Mouse (Mus musculus): ENCODE measurements around the gene Spef1. TPM values are rescaled to one million over a fixed set of nuclear protein-coding genes. Genes with fewer than 3 reads are reported as not detected.

The Spef1 gene
- total and polyA plus RNA-seq, 3 experiments: 0.75 to 5.6 (median 1.4) TPM

GRCm38 (mm10) chr2:131220030-131220429 is 32.9 kb upstream of the Spef1 start:
- H3K36me3 ChIP-seq (replicated peaks): no peaks in the 10 kb centered on the region
- no peak for ATAC-seq (ENCODE audit: extremely low read depth, insufficient number of reproducible peaks, low FRiP score, poor library complexity, severe bottlenecking)
- H3K4me1 ChIP-seq (ENCODE audit: insufficient read depth, low read depth, low read length): peaks cover 38% of the 10 kb centered on the region
- no peaks in the 10 kb centered on the region for H3K27me3 ChIP-seq (ENCODE audit: insufficient read depth, low read length)
- TF ChIP-seq GATA1 (IDR thresholded peaks at IDR 0.05; ENCODE audit: borderline replicate concordance, low read length) (no peak), CTCF (IDR thresholded peaks at IDR 0.05; ENCODE audit: low read depth, low read length) (no peak), TAL1 (conservative IDR thresholded peaks at IDR 0.05; ENCODE audit: low read depth, low read length) (no peak), GATA2 (IDR thresholded peaks at IDR 0.05; ENCODE audit: borderline replicate concordance, low read depth, low read length) (no peak), POLR2AphosphoS5 (IDR thresholded peaks at IDR 0.05; ENCODE audit: insufficient replicate concordance, low read depth, low read length) (no peak)
- H3K4me3 ChIP-seq (ENCODE audit: low read depth, low read length): no peak overlapping the region
- no peak for DNase-seq (ENCODE audit: low spot score)
- H3K9me3 ChIP-seq (replicated peaks): peaks cover 3% of the 10 kb centered on the region; the same call in 1 of the 2 replicates

DNA sequence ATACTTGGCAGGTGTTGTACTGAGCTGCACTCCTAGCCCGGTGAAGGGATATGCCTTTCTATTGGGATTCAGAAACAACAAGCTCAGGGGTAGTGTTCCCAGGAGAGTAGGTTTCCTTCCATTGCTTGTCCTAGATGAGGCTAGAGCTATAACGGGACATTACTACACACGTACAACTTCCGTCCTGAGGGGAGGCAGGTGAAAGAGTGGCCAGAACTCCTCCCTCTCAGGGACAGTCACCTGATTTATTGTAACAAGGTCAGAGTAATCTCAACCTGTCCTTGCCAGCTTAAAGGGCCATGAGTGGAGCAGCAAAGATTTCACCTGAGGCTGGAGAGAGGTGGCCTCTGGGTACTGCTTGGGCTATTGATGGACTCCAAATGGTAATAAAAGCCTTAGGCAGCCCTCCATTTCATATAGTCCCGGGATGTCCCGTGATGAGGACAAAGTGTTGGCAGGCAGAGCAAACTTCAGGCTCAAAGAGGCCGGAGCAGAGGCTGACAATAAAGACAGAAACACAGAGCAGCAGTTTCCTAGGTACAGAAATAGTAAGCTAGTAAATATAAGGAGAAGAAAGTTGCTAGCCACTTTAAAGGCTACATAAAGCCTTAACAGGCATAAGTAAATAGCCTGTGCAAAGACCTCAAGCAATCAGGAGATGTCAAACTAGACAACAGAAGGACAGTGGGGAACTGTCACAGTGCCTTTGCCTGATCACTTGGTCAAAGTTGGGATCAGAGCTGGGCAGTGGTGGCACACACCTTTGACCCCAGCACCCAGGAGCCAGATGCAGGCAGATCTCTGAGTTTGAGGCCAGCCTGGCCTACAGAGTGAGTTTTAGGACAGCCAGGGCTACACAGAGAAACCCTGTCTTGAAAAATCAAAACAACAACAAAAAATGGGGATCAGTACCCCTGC is 29.1 kb upstream of the Spef1 start:
- TF ChIP-seq GATA2 (IDR thresholded peaks at IDR 0.05; ENCODE audit: borderline replicate concordance, low read depth, low read length) (no peak), CTCF (IDR thresholded peaks at IDR 0.05; ENCODE audit: low read depth, low read length) (no peak), TAL1 (conservative IDR thresholded peaks at IDR 0.05; ENCODE audit: low read depth, low read length) (no peak)
- ATAC-seq (ENCODE audit: extremely low read depth, insufficient number of reproducible peaks, low FRiP score, poor library complexity, severe bottlenecking): no peak

GRCm38 (mm10) chr2:131213773-131214172 is 26.7 kb upstream of the Spef1 start:
- peak; percentile 64 for ATAC-seq (ENCODE audit: extremely low read depth, insufficient number of reproducible peaks, low FRiP score, poor library complexity, severe bottlenecking)
- TF ChIP-seq POLR2AphosphoS5 (IDR thresholded peaks at IDR 0.05; ENCODE audit: insufficient replicate concordance, low read depth, low read length) (no peak), CTCF (IDR thresholded peaks at IDR 0.05; ENCODE audit: low read depth, low read length) (no peak), TAL1 (conservative IDR thresholded peaks at IDR 0.05; ENCODE audit: low read depth, low read length) (peak; percentile 60), GATA2 (IDR thresholded peaks at IDR 0.05; ENCODE audit: borderline replicate concordance, low read depth, low read length) (no peak), GATA1 (IDR thresholded peaks at IDR 0.05; ENCODE audit: borderline replicate concordance, low read length) (no peak)
- peak; percentile 75 for DNase-seq (ENCODE audit: low spot score)
- Histone ChIP-seq H3K36me3 (replicated peaks) (peaks cover 18% of the 10 kb centered on the region), H3K4me3 (ENCODE audit: low read depth, low read length) (peak overlapping the region; percentile 58; the same call in 1 of the 2 replicates), H3K9me3 (replicated peaks) (no peaks in the 10 kb centered on the region), H3K4me1 (ENCODE audit: insufficient read depth, low read depth, low read length) (peaks cover 65% of the 10 kb centered on the region), H3K27me3 (ENCODE audit: insufficient read depth, low read length) (peaks cover 2% of the 10 kb centered on the region; the same call in 1 of the 2 replicates)

More for the DNA sequence above, 29.1 kb upstream of the Spef1 start:
- H3K4me1 ChIP-seq (ENCODE audit: insufficient read depth, low read depth, low read length): peaks cover 46% of the 10 kb centered on the region
- H3K9me3 ChIP-seq (replicated peaks): no peaks in the 10 kb centered on the region
- H3K27me3 ChIP-seq (ENCODE audit: insufficient read depth, low read length): no peaks in the 10 kb centered on the region
- H3K4me3 ChIP-seq (ENCODE audit: low read depth, low read length): no peak overlapping the region
- no peak for DNase-seq (ENCODE audit: low spot score)
- peaks cover 18% of the 10 kb centered on the region for H3K36me3 ChIP-seq (replicated peaks)

DNA sequence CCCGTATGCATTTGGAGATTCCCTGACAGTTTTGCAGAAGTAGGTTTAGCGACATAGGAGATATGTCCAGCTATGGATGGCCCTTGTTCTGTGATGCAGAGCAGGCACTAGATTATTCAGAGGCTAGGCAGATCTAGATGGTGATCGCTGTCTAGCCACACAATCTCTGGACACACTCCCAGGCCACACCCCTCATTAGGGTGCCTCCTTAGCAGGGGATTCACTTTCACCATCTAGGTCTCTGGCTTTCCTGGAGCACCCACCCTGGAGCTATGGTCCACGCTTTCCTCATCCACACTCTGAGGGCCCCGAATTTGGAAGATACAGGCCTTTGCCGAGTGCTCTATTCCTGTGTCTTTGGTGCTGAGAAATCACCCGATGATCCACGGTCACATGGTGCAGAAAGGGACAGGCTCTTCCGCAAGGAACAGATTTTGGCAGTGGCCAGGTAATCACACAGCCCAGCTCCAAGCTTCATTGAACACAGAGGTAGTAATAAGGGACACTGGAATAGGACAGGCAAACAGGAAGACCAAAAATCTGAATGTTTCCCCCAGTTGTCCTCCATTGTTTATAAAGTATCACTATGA is 24.0 kb upstream of the Spef1 start:
- H3K4me3 ChIP-seq (ENCODE audit: low read depth, low read length): peak overlapping the region; percentile 72
- peaks cover 18% of the 10 kb centered on the region for H3K36me3 ChIP-seq (replicated peaks)
- no peak for ATAC-seq (ENCODE audit: extremely low read depth, insufficient number of reproducible peaks, low FRiP score, poor library complexity, severe bottlenecking)
- DNase-seq (ENCODE audit: low spot score): no peak
- TF ChIP-seq CTCF (IDR thresholded peaks at IDR 0.05; ENCODE audit: low read depth, low read length): no peak
- no peak for TF ChIP-seq GATA1 (IDR thresholded peaks at IDR 0.05; ENCODE audit: borderline replicate concordance, low read length)
- no peak for TF ChIP-seq TAL1 (conservative IDR thresholded peaks at IDR 0.05; ENCODE audit: low read depth, low read length)
- no peak for TF ChIP-seq POLR2AphosphoS5 (IDR thresholded peaks at IDR 0.05; ENCODE audit: insufficient replicate concordance, low read depth, low read length)
- no peak for TF ChIP-seq GATA2 (IDR thresholded peaks at IDR 0.05; ENCODE audit: borderline replicate concordance, low read depth, low read length)
- H3K9me3 ChIP-seq (replicated peaks): no peaks in the 10 kb centered on the region
- peaks cover 88% of the 10 kb centered on the region for H3K4me1 ChIP-seq (ENCODE audit: insufficient read depth, low read depth, low read length)
- peaks cover 2% of the 10 kb centered on the region; the same call in 1 of the 2 replicates for H3K27me3 ChIP-seq (ENCODE audit: insufficient read depth, low read length)

GRCm38 (mm10) chr2:131209969-131210792 is 23.1 kb upstream of the Spef1 start:
- ATAC-seq (ENCODE audit: extremely low read depth, insufficient number of reproducible peaks, low FRiP score, poor library complexity, severe bottlenecking): peak; percentile 61
- H3K4me3 ChIP-seq (ENCODE audit: low read depth, low read length): peak overlapping the region; percentile 72
- peaks cover 18% of the 10 kb centered on the region for H3K36me3 ChIP-seq (replicated peaks)
- no peaks in the 10 kb centered on the region for H3K9me3 ChIP-seq (replicated peaks)
- TF ChIP-seq GATA1 (IDR thresholded peaks at IDR 0.05; ENCODE audit: borderline replicate concordance, low read length) (no peak), GATA2 (IDR thresholded peaks at IDR 0.05; ENCODE audit: borderline replicate concordance, low read depth, low read length) (no peak), CTCF (IDR thresholded peaks at IDR 0.05; ENCODE audit: low read depth, low read length) (peak; percentile 93), TAL1 (conservative IDR thresholded peaks at IDR 0.05; ENCODE audit: low read depth, low read length) (no peak)
- H3K27me3 ChIP-seq (ENCODE audit: insufficient read depth, low read length): peaks cover 2% of the 10 kb centered on the region; the same call in 1 of the 2 replicates
- H3K4me1 ChIP-seq (ENCODE audit: insufficient read depth, low read depth, low read length): peaks cover 90% of the 10 kb centered on the region
- DNase-seq (ENCODE audit: low spot score): peak; percentile 75

Measured in G1E (cell line).